Mouse (Mus musculus): ENCODE measurements around the gene Bicd2.

Gene Bicd2

GRCm38 (mm10) chr13:49435745-49436144 is 94.4 kb downstream of the Bicd2 start:
- in situ Hi-C loops (cut with MboI; ENCODE audit: low pct_unique_long_range_greater_than_20kb in 1 of 2, low sequenced_read_pairs in 2 of 2, unreplicated experiment in 1 of 2): no loop called here

GRCm38 (mm10) chr13:49436170-49436569 is 94.8 kb downstream of the Bicd2 start:
- in situ Hi-C loops (cut with MboI; ENCODE audit: low pct_unique_long_range_greater_than_20kb in 1 of 2, low sequenced_read_pairs in 2 of 2, unreplicated experiment in 1 of 2): no loop called here
